Mouse (Mus musculus) embryonic facial prominence, embryonic 10.5 days (tissue): Measurements from ENCODE around the gene Cspg4. TPM values are rescaled to one million over a fixed set of nuclear protein-coding genes. Genes with fewer than 3 reads are reported as not detected.

Experiments used
- DNase-seq: peaks from one replicate; pipeline ENCODE4 v3.0.0-alpha.2; 2017; ENCODE audit warnings: low spot score
- H3K27ac ChIP-seq: fragments of 300-500 bp; sonication (generic); replicated peaks from 2 replicates; pipeline ENCODE4 v1.5.1; 2016; ENCODE audit warnings: mild to moderate bottlenecking
- H3K27me3 ChIP-seq: fragments of 300-500 bp; sonication (generic); replicated peaks from 2 replicates; pipeline ENCODE4 v1.6.1; 2016; ENCODE audit warnings: low read depth, mild to moderate bottlenecking; ENCODE audit not compliant: poor library complexity, severe bottlenecking
- H3K36me3 ChIP-seq: fragments of 300-500 bp; sonication (generic); replicated peaks from 2 replicates; pipeline ENCODE4 v1.6.1; 2016; ENCODE audit warnings: mild to moderate bottlenecking, moderate library complexity
- H3K4me1 ChIP-seq: fragments of 300-500 bp; sonication (generic); 2 replicates; pipeline ENCODE4 v1.6.1; 2016
- H3K4me3 ChIP-seq: fragments of 300-500 bp; sonication (generic); 2 replicates; pipeline ENCODE4 v1.5.1; 2016; ENCODE audit warnings: mild to moderate bottlenecking, moderate library complexity
- H3K9me3 ChIP-seq: fragments of 300-500 bp; sonication (generic); 2 replicates; pipeline ENCODE4 v1.6.1; 2016; ENCODE audit warnings: mild to moderate bottlenecking
- WGBS: fragments of 180-500 bp; shearing (Covaris S2); methylation state at CpG from one replicate; pipeline ENCODE4 v1.1.7; 2016; 5-methylcytosine and 5-hydroxymethylcytosine counted together
- polyA plus RNA-seq: library from polyadenylated mRNA; unstranded; fragments of >200 nt; fragmentation: Nextera tagmentation; extraction: Ambion mirVana; gene quantifications from 2 replicates; pipeline ENCODE4 v1.2.1, GENCODE M21; 2016

The Cspg4 gene
- polyA plus RNA-seq, 1 experiment from 2014 or later = 2.5 TPM

GRCm38 (mm10) chr9:56883470-56883869 lies 18.6 kb downstream of the Cspg4 start:
- H3K36me3 ChIP-seq = 0 out of 2 replicates have a peak, but pooled peaks cover 3% of the 10 kb centered on the region
- H3K27me3 ChIP-seq = peaks cover 5% of the 10 kb centered on the region; the same call in 1 of the 2 replicates
- H3K4me3 ChIP-seq = no peak overlapping the region
- H3K9me3 ChIP-seq = no peaks in the 10 kb centered on the region
- no peak overlapping the region for H3K27ac ChIP-seq
- peaks cover 23% of the 10 kb centered on the region for H3K4me1 ChIP-seq
- no peak for DNase-seq
- WGBS = 85% methylated on average over 7 of the region's 7 CpGs

GRCm38 (mm10) chr9:56884328-56884727 lies 19.5 kb downstream of the Cspg4 start:
- H3K27me3 ChIP-seq = peaks cover 5% of the 10 kb centered on the region; the same call in 1 of the 2 replicates
- H3K27ac ChIP-seq = no peak overlapping the region
- WGBS = 89% methylated on average over 4 of the region's 4 CpGs
- no peak for DNase-seq
- no peak overlapping the region for H3K4me3 ChIP-seq
- H3K4me1 ChIP-seq = peaks cover 23% of the 10 kb centered on the region
- H3K9me3 ChIP-seq = no peaks in the 10 kb centered on the region
- H3K36me3 ChIP-seq = 0 out of 2 replicates have a peak, but pooled peaks cover 3% of the 10 kb centered on the region

- 0 out of 2 replicates have a peak, but pooled peaks cover 3% of the 10 kb centered on the region for H3K36me3 ChIP-seq
- peaks cover 19% of the 10 kb centered on the region for H3K4me1 ChIP-seq
- H3K27me3 ChIP-seq = peaks cover 7% of the 10 kb centered on the region
- H3K27ac ChIP-seq = no peak overlapping the region
- no peak overlapping the region for H3K4me3 ChIP-seq
- H3K9me3 ChIP-seq = no peaks in the 10 kb centered on the region
- DNase-seq = peak; percentile 75
- WGBS = 65% methylated on average over 13 of the region's 13 CpGs
Observed at GRCm38 (mm10) chr9:56886113-56886512, 21.3 kb downstream of the Cspg4 start.

- DNase-seq = no peak
- peaks cover 15% of the 10 kb centered on the region for H3K4me1 ChIP-seq
- H3K36me3 ChIP-seq = 0 out of 2 replicates have a peak, but pooled peaks cover 3% of the 10 kb centered on the region
- peaks cover 7% of the 10 kb centered on the region for H3K27me3 ChIP-seq
- no peak overlapping the region for H3K27ac ChIP-seq
- H3K4me3 ChIP-seq = no peak overlapping the region
- no peaks in the 10 kb centered on the region for H3K9me3 ChIP-seq
- WGBS = 92% methylated on average over 15 of the region's 15 CpGs
Observed at GRCm38 (mm10) chr9:56886601-56887000, 21.8 kb downstream of the Cspg4 start.

- Histone ChIP-seq H3K4me3 (no peak overlapping the region), H3K27me3 (peaks cover 16% of the 10 kb centered on the region), H3K36me3 (0 out of 2 replicates have a peak, but pooled peaks cover 3% of the 10 kb centered on the region), H3K27ac (no peak overlapping the region), H3K9me3 (no peaks in the 10 kb centered on the region), H3K4me1 (peaks cover 16% of the 10 kb centered on the region)
- 93% methylated on average over 16 of the region's 16 CpGs for WGBS
- no peak for DNase-seq
Observed at GRCm38 (mm10) chr9:56887581-56887980, 22.7 kb downstream of the Cspg4 start.

GRCm38 (mm10) chr9:56889817-56890216 lies 25.0 kb downstream of the Cspg4 start:
- Histone ChIP-seq H3K27me3 (peaks cover 21% of the 10 kb centered on the region), H3K4me3 (peak overlapping the region; percentile 49), H3K9me3 (no peaks in the 10 kb centered on the region), H3K36me3 (0 out of 2 replicates have a peak, but pooled peaks cover 3% of the 10 kb centered on the region), H3K27ac (no peak overlapping the region; the same call in 1 of the 2 replicates), H3K4me1 (peaks cover 22% of the 10 kb centered on the region)
- 6% methylated on average over 14 of the region's 14 CpGs for WGBS
- DNase-seq = peak; percentile 80

GRCm38 (mm10) chr9:56890522-56891250 lies 25.9 kb downstream of the Cspg4 start:
- peaks cover 22% of the 10 kb centered on the region for H3K4me1 ChIP-seq
- H3K36me3 ChIP-seq = 0 out of 2 replicates have a peak, but pooled peaks cover 3% of the 10 kb centered on the region
- no peak overlapping the region for H3K4me3 ChIP-seq
- 72% methylated on average over 11 of the region's 11 CpGs for WGBS
- H3K27me3 ChIP-seq = peaks cover 21% of the 10 kb centered on the region
- H3K27ac ChIP-seq = no peak overlapping the region; the same call in 1 of the 2 replicates
- no peak for DNase-seq
- H3K9me3 ChIP-seq = no peaks in the 10 kb centered on the region

GRCm38 (mm10) chr9:56891517-56892011 lies 26.7 kb downstream of the Cspg4 start:
- DNase-seq = peak; percentile 77
- Histone ChIP-seq H3K27ac (peak overlapping the region; percentile 65; the same call in 1 of the 2 replicates), H3K9me3 (no peaks in the 10 kb centered on the region), H3K4me1 (peaks cover 22% of the 10 kb centered on the region), H3K27me3 (peaks cover 21% of the 10 kb centered on the region), H3K36me3 (0 out of 2 replicates have a peak, but pooled peaks cover 3% of the 10 kb centered on the region), H3K4me3 (peak overlapping the region; percentile 45)
- 27% methylated on average over 12 of the region's 12 CpGs for WGBS

- peaks cover 24% of the 10 kb centered on the region for H3K4me1 ChIP-seq
- 82% methylated on average over 10 of the region's 10 CpGs for WGBS
- no peak for DNase-seq
- peaks cover 21% of the 10 kb centered on the region for H3K27me3 ChIP-seq
- H3K27ac ChIP-seq = no peak overlapping the region
- no peak overlapping the region for H3K4me3 ChIP-seq
- H3K9me3 ChIP-seq = no peaks in the 10 kb centered on the region
- 0 out of 2 replicates have a peak, but pooled peaks cover 3% of the 10 kb centered on the region for H3K36me3 ChIP-seq
Observed at GRCm38 (mm10) chr9:56892111-56892510, 27.3 kb downstream of the Cspg4 start.

GRCm38 (mm10) chr9:56893313-56893712 lies 28.5 kb downstream of the Cspg4 start:
- Histone ChIP-seq H3K27me3 (peaks cover 21% of the 10 kb centered on the region), H3K4me1 (peaks cover 26% of the 10 kb centered on the region), H3K9me3 (no peaks in the 10 kb centered on the region), H3K27ac (no peak overlapping the region; the same call in 1 of the 2 replicates), H3K4me3 (no peak overlapping the region), H3K36me3 (no peaks in the 10 kb centered on the region)
- 68% methylated on average over 8 of the region's 8 CpGs for WGBS
- no peak for DNase-seq

- Histone ChIP-seq H3K27ac (peak overlapping the region; percentile 36), H3K27me3 (peaks cover 21% of the 10 kb centered on the region), H3K4me3 (no peak overlapping the region), H3K4me1 (peaks cover 26% of the 10 kb centered on the region), H3K9me3 (no peaks in the 10 kb centered on the region), H3K36me3 (no peaks in the 10 kb centered on the region)
- DNase-seq = peak; percentile 57
- WGBS = 19% methylated on average over 3 of the region's 3 CpGs
Observed at GRCm38 (mm10) chr9:56894006-56894405, 29.2 kb downstream of the Cspg4 start.

GRCm38 (mm10) chr9:56896779-56897178 lies 31.9 kb downstream of the Cspg4 start:
- DNase-seq = no peak
- H3K36me3 ChIP-seq = no peaks in the 10 kb centered on the region
- H3K27ac ChIP-seq = peak overlapping the region; percentile 25; the same call in 1 of the 2 replicates
- no peaks in the 10 kb centered on the region for H3K9me3 ChIP-seq
- 88% methylated on average over 12 of the region's 12 CpGs for WGBS
- H3K4me3 ChIP-seq = no peak overlapping the region
- H3K27me3 ChIP-seq = peaks cover 13% of the 10 kb centered on the region
- H3K4me1 ChIP-seq = peaks cover 41% of the 10 kb centered on the region
